Mouse (Mus musculus): Measurements from ENCODE around the gene Uhmk1. TPM values are rescaled to one million over a fixed set of nuclear protein-coding genes. Genes with fewer than 3 reads are reported as not detected.

The Uhmk1 gene
- polyA plus RNA-seq, 1 experiment = 16.0 TPM

GRCm38 (mm10) chr1:170164913-170165312 is 50.3 kb downstream of the Uhmk1 start:
- 38% methylated on average over 3 of the region's 3 CpGs for WGBS
- H3K27ac ChIP-seq (ENCODE audit: control insufficient read depth, insufficient read depth, low read depth, low read length, poor library complexity) = no peak overlapping the region
- no peak overlapping the region for H3K4me3 ChIP-seq (replicated peaks; ENCODE audit: control insufficient read depth, low read depth, low read length)
- no peaks in the 10 kb centered on the region; the same call in 1 of the 2 replicates for H3K4me1 ChIP-seq (ENCODE audit: control insufficient read depth, insufficient read depth, low read length)
- TF ChIP-seq POLR2A (IDR thresholded peaks at IDR 0.05; ENCODE audit: borderline replicate concordance, control insufficient read depth, low read depth, low read length) (no peak), CTCF (IDR thresholded peaks at IDR 0.05; ENCODE audit: control insufficient read depth, insufficient read depth, low read length) (no peak)

GRCm38 (mm10) chr1:170164053-170164614 is 51.1 kb downstream of the Uhmk1 start:
- no peak overlapping the region for H3K4me3 ChIP-seq (replicated peaks; ENCODE audit: control insufficient read depth, low read depth, low read length)
- 53% methylated on average over 2 of the region's 2 CpGs for WGBS
- no peaks in the 10 kb centered on the region; the same call in 1 of the 2 replicates for H3K4me1 ChIP-seq (ENCODE audit: control insufficient read depth, insufficient read depth, low read length)
- no peak for TF ChIP-seq CTCF (IDR thresholded peaks at IDR 0.05; ENCODE audit: control insufficient read depth, insufficient read depth, low read length)
- no peak for TF ChIP-seq POLR2A (IDR thresholded peaks at IDR 0.05; ENCODE audit: borderline replicate concordance, control insufficient read depth, low read depth, low read length)
- H3K27ac ChIP-seq (ENCODE audit: control insufficient read depth, insufficient read depth, low read depth, low read length, poor library complexity) = no peak overlapping the region

- 22% methylated on average over 3 of the region's 3 CpGs for WGBS
- Histone ChIP-seq H3K4me1 (ENCODE audit: control insufficient read depth, insufficient read depth, low read length) (no peaks in the 10 kb centered on the region; the same call in 1 of the 2 replicates), H3K27ac (ENCODE audit: control insufficient read depth, insufficient read depth, low read depth, low read length, poor library complexity) (no peak overlapping the region), H3K4me3 (replicated peaks; ENCODE audit: control insufficient read depth, low read depth, low read length) (no peak overlapping the region)
- TF ChIP-seq POLR2A (IDR thresholded peaks at IDR 0.05; ENCODE audit: borderline replicate concordance, control insufficient read depth, low read depth, low read length) = no peak
- TF ChIP-seq CTCF (IDR thresholded peaks at IDR 0.05; ENCODE audit: control insufficient read depth, insufficient read depth, low read length) = no peak
Measured at GRCm38 (mm10) chr1:170163398-170163943, 51.7 kb downstream of the Uhmk1 start.

- no peak for TF ChIP-seq CTCF (IDR thresholded peaks at IDR 0.05; ENCODE audit: control insufficient read depth, insufficient read depth, low read length)
- no peak for TF ChIP-seq POLR2A (IDR thresholded peaks at IDR 0.05; ENCODE audit: borderline replicate concordance, control insufficient read depth, low read depth, low read length)
- 36% methylated on average over 6 of the region's 6 CpGs for WGBS
- H3K4me1 ChIP-seq (ENCODE audit: control insufficient read depth, insufficient read depth, low read length) = no peaks in the 10 kb centered on the region; the same call in 1 of the 2 replicates
- no peak overlapping the region for H3K4me3 ChIP-seq (replicated peaks; ENCODE audit: control insufficient read depth, low read depth, low read length)
- H3K27ac ChIP-seq (ENCODE audit: control insufficient read depth, insufficient read depth, low read depth, low read length, poor library complexity) = no peak overlapping the region
Measured at GRCm38 (mm10) chr1:170161852-170162251, 53.3 kb downstream of the Uhmk1 start.

GRCm38 (mm10) chr1:170160397-170160938 is 54.7 kb downstream of the Uhmk1 start:
- TF ChIP-seq CTCF (IDR thresholded peaks at IDR 0.05; ENCODE audit: control insufficient read depth, insufficient read depth, low read length) = no peak
- no peak for TF ChIP-seq POLR2A (IDR thresholded peaks at IDR 0.05; ENCODE audit: borderline replicate concordance, control insufficient read depth, low read depth, low read length)
- Histone ChIP-seq H3K4me1 (ENCODE audit: control insufficient read depth, insufficient read depth, low read length) (no peaks in the 10 kb centered on the region; the same call in 1 of the 2 replicates), H3K4me3 (replicated peaks; ENCODE audit: control insufficient read depth, low read depth, low read length) (no peak overlapping the region), H3K27ac (ENCODE audit: control insufficient read depth, insufficient read depth, low read depth, low read length, poor library complexity) (no peak overlapping the region)
- WGBS = 35% methylated on average over 3 of the region's 3 CpGs

GRCm38 (mm10) chr1:170159707-170160106 is 55.5 kb downstream of the Uhmk1 start:
- 85% methylated on average over 2 of the region's 2 CpGs for WGBS
- no peak for TF ChIP-seq CTCF (IDR thresholded peaks at IDR 0.05; ENCODE audit: control insufficient read depth, insufficient read depth, low read length)
- no peak for TF ChIP-seq POLR2A (IDR thresholded peaks at IDR 0.05; ENCODE audit: borderline replicate concordance, control insufficient read depth, low read depth, low read length)
- Histone ChIP-seq H3K27ac (ENCODE audit: control insufficient read depth, insufficient read depth, low read depth, low read length, poor library complexity) (no peak overlapping the region), H3K4me1 (ENCODE audit: control insufficient read depth, insufficient read depth, low read length) (no peaks in the 10 kb centered on the region; the same call in 1 of the 2 replicates), H3K4me3 (replicated peaks; ENCODE audit: control insufficient read depth, low read depth, low read length) (no peak overlapping the region)

GRCm38 (mm10) chr1:170155761-170156160 is 59.4 kb downstream of the Uhmk1 start:
- H3K27ac ChIP-seq (ENCODE audit: control insufficient read depth, insufficient read depth, low read depth, low read length, poor library complexity) = no peak overlapping the region
- H3K4me3 ChIP-seq (replicated peaks; ENCODE audit: control insufficient read depth, low read depth, low read length) = no peak overlapping the region
- H3K4me1 ChIP-seq (ENCODE audit: control insufficient read depth, insufficient read depth, low read length) = no peaks in the 10 kb centered on the region
- TF ChIP-seq POLR2A (IDR thresholded peaks at IDR 0.05; ENCODE audit: borderline replicate concordance, control insufficient read depth, low read depth, low read length) = no peak
- no peak for TF ChIP-seq CTCF (IDR thresholded peaks at IDR 0.05; ENCODE audit: control insufficient read depth, insufficient read depth, low read length)
- WGBS = 82% methylated on average over 5 of the region's 5 CpGs

GRCm38 (mm10) chr1:170155298-170155697 is 59.9 kb downstream of the Uhmk1 start:
- no peak overlapping the region for H3K4me3 ChIP-seq (replicated peaks; ENCODE audit: control insufficient read depth, low read depth, low read length)
- 77% methylated on average over 2 of the region's 2 CpGs for whole genome bisulfite sequencing
- TF ChIP-seq POLR2A (IDR thresholded peaks at IDR 0.05; ENCODE audit: borderline replicate concordance, control insufficient read depth, low read depth, low read length) (no peak), CTCF (IDR thresholded peaks at IDR 0.05; ENCODE audit: control insufficient read depth, insufficient read depth, low read length) (peak; percentile 19; the same call in 1 of the 2 replicates)
- H3K4me1 ChIP-seq (ENCODE audit: control insufficient read depth, insufficient read depth, low read length) = no peaks in the 10 kb centered on the region
- no peak overlapping the region for H3K27ac ChIP-seq (ENCODE audit: control insufficient read depth, insufficient read depth, low read depth, low read length, poor library complexity)

Data from bone marrow, adult 2 months (tissue).